Mouse (Mus musculus) brain, adult 2 months (tissue): ENCODE measurements at regions not wholly inside any gene's neighbourhood (a gene's known extent, or its start where the extent isn't known, plus 50 kb on each side); places are given as distances from the start of the nearest gene placed in this dataset.

ENCODE experiments used
- DNase-seq: peaks from one replicate; pipeline ENCODE4 v3.0.0; 2011; ENCODE audit warnings: low read depth, low spot score

- DNase-seq: no peak
These were observed 80.2 kb downstream of the Fthl17a start for GRCm38 (mm10) chrX:85329474-85330225.

DNA sequence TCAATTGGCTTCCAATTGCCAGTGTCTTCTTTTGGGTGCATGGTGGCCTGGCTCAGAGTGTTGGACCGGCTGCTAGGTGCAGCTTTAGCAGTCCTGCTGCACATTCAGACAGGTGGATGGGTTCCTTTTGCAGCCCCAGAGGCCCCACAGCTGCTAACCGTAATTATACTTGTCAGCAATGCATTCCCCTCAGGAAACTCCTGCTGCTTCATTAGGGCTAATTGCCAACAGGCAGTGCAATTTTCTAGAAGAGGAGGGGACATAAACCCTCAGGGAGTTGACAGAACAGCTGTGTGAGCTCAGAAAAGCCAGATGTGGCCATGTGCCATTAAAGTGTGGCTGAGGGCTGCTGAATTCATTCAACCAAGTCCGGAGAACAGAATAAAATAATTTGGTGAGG lies 94.0 kb downstream of the Fthl17a start:
- DNase-seq: peak; percentile 33

- peak; percentile 16 for DNase-seq
These were observed 125.8 kb downstream of the Fthl17a start for GRCm38 (mm10) chrX:85375296-85375695.

- peak; percentile 3 for DNase-seq
These were observed 135.0 kb downstream of the Fthl17a start for GRCm38 (mm10) chrX:85384452-85384851.
